Mouse (Mus musculus) midbrain, embryonic 15.5 days (tissue): Measurements from ENCODE around the gene Olfr1448. TPM values are rescaled to one million over a fixed set of nuclear protein-coding genes. Genes with fewer than 3 reads are reported as not detected.
"Not testable (repeated sequence)": the region's sequence is repeated elsewhere in the genome, so short reads cannot be mapped to it uniquely, and the experiment has no call there.

ENCODE experiments used
- ATAC-seq: fragments of 200-750 bp; cut with Nextera tagmentation; replicated peaks from 2 replicates; pipeline ENCODE4 v1.8.0; 2017; ENCODE audit warnings: moderate TSS enrichment
- H3K27ac ChIP-seq: fragments of 300-500 bp; sonication (generic); 2 replicates; pipeline ENCODE4 v1.5.1; 2015; ENCODE audit warnings: mild to moderate bottlenecking, inconsistent platforms
- H3K27me3 ChIP-seq: fragments of 300-500 bp; sonication (generic); replicated peaks from 2 replicates; pipeline ENCODE4 v1.6.1; 2015; ENCODE audit warnings: inconsistent platforms
- H3K36me3 ChIP-seq: fragments of 300-500 bp; sonication (generic); replicated peaks from 2 replicates; pipeline ENCODE4 v1.6.1; 2015; ENCODE audit warnings: inconsistent platforms
- H3K4me1 ChIP-seq: fragments of 300-500 bp; sonication (generic); 2 replicates; pipeline ENCODE4 v1.6.1; 2015; ENCODE audit warnings: inconsistent platforms
- H3K4me2 ChIP-seq: fragments of 300-500 bp; sonication (generic); 2 replicates; pipeline ENCODE4 v1.6.1; 2015; ENCODE audit warnings: inconsistent platforms, mild to moderate bottlenecking, moderate library complexity
- H3K4me3 ChIP-seq: fragments of 300-500 bp; sonication (generic); 2 replicates; pipeline ENCODE4 v1.5.1; 2015; ENCODE audit warnings: mild to moderate bottlenecking, inconsistent platforms
- H3K9ac ChIP-seq: fragments of 300-500 bp; sonication (generic); 2 replicates; pipeline ENCODE4 v1.6.1; 2015; ENCODE audit warnings: mild to moderate bottlenecking, inconsistent platforms
- H3K9me3 ChIP-seq: fragments of 300-500 bp; sonication (generic); 2 replicates; pipeline ENCODE4 v1.6.1; 2016; ENCODE audit warnings: inconsistent platforms
- WGBS: fragments of 180-500 bp; shearing (Covaris S2); methylation state at CpG from one replicate; pipeline ENCODE4 v1.1.7; 2015; ENCODE audit warnings: mixed read lengths; 5-methylcytosine and 5-hydroxymethylcytosine counted together
- polyA plus RNA-seq: library from polyadenylated mRNA; unstranded; fragments of >200 nt; fragmentation: Nextera tagmentation; extraction: Ambion mirVana; gene quantifications from 2 replicates; pipeline ENCODE4 v1.2.1, GENCODE M21; 2015

Gene Olfr1448
- not detected in 2 replicates for polyA plus RNA-seq

DNA sequence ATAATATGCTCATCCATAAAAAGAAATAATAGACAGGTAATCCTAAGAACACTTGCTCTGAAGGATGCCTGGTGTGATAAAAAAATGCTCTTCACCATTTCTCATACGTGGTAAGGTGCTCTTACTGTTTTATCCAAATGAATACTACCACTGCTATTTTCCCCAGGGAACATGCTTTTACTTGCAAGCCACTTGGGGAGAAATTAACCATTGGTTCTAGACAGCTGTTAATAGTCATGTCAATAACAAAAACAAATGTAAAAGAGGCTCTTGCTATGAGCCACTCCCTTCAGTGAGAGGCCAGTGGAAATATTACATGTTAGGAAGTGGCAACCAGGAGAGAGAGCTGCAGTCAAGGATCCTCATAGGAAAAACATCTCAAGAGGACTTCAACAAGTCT is at the start of gene Olfr1448:
Gene Olfr1448, minus strand, starts transcription at position 101 of the 400 bp plus-strand sequence.
- Histone ChIP-seq H3K27ac (no peak within 1 kb of the TSS), H3K27me3 (no peaks in the 10 kb centered on the region), H3K9ac (no peak within 1 kb of the TSS), H3K4me3 (no peak within 1 kb of the TSS), H3K9me3 (no peaks in the 10 kb centered on the region), H3K4me1 (no peaks in the 10 kb centered on the region), H3K36me3 (no peaks in the 10 kb centered on the region), H3K4me2 (no peak within 1 kb of the TSS)
- WGBS, result 69% methylated on average over 1 of the region's 1 CpGs
- no peak for ATAC-seq

DNA sequence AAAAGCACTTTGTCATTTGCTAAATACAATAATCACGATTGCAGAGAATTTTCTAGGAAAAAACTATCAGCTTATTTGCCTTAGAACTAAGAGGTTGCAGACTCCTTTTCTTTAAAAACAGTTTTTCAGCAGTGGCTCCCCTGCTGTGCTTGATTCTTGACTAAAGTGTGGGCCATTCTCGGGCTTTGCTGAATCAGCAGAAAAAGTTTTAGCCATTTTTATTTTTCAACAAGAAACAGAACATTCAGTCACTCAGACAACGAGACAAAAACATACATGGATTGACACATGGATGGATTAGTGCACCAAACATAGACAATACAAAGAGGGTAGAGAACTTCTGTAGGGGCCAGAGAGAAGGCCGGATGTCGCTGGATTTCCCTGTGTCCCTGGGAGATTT is 45.9 kb upstream of the Olfr1448 start:
- 83% methylated on average over 5 of the region's 5 CpGs for WGBS
- H3K27ac ChIP-seq, H3K4me3 ChIP-seq, H3K4me2 ChIP-seq, ATAC-seq, H3K36me3 ChIP-seq, H3K4me1 ChIP-seq, H3K9ac ChIP-seq, H3K9me3 ChIP-seq, H3K27me3 ChIP-seq: not testable (repeated sequence)

DNA sequence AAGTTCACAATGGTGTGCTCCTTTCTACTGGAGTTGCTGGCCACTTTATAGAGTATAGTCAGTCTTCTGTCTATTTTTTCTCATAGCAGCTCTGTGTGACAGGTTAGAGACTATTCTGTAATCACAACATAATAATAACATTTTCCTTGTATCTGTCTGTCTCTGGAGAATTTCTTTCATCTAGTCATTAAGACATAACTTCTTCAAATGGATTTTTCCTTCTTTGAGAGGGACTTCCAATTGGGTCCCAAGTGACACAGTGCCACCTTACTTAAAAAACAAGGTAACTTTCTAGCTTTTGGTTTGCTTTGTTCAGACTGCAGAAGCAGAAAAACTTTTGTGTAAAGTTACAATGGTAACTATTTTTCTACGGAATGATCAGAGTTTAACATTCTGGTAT is 25.7 kb upstream of the Olfr1448 start, which contains the start of gene Olfr1450:
Gene Olfr1450, plus strand, starts transcription at position 301 of the 400 bp plus-strand sequence.
- Histone ChIP-seq H3K27me3 (no peaks in the 10 kb centered on the region), H3K36me3 (no peaks in the 10 kb centered on the region), H3K4me1 (no peaks in the 10 kb centered on the region), H3K9ac (no peak within 1 kb of the TSS), H3K27ac (no peak within 1 kb of the TSS), H3K4me2 (no peak within 1 kb of the TSS), H3K9me3 (peaks cover 8% of the 10 kb centered on the region; the same call in 1 of the 2 replicates), H3K4me3 (no peak within 1 kb of the TSS)
- no peak for ATAC-seq
- WGBS, result 90% methylated on average over 1 of the region's 1 CpGs

DNA sequence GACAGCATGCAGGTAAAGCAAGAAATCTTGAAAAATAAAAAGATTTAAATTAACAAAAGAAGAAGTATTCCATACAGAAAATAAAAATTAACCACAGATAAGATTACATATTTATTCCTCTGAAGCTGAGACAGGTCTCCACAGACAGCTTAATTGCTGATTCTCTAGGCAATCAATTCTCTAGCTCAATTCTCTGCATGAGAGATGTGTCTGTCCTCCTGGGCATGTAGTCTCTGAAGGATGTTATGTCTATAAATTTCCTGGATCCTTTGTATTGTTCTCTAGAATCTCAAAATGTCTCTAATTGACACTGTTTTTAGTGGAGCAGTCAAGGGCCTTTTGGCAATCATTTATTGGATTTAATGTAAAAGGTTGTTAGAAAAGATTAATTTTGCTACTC is 6.3 kb upstream of the Olfr1448 start, which contains the start of gene Olfr1449:
Gene Olfr1449, plus strand, starts transcription at position 301 of the 400 bp plus-strand sequence.
- Histone ChIP-seq H3K4me3 (no peak within 1 kb of the TSS), H3K27me3 (no peaks in the 10 kb centered on the region), H3K4me2 (no peak within 1 kb of the TSS), H3K36me3 (no peaks in the 10 kb centered on the region), H3K9me3 (no peaks in the 10 kb centered on the region), H3K27ac (no peak within 1 kb of the TSS), H3K9ac (no peak within 1 kb of the TSS), H3K4me1 (no peaks in the 10 kb centered on the region)
- no peak for ATAC-seq

DNA sequence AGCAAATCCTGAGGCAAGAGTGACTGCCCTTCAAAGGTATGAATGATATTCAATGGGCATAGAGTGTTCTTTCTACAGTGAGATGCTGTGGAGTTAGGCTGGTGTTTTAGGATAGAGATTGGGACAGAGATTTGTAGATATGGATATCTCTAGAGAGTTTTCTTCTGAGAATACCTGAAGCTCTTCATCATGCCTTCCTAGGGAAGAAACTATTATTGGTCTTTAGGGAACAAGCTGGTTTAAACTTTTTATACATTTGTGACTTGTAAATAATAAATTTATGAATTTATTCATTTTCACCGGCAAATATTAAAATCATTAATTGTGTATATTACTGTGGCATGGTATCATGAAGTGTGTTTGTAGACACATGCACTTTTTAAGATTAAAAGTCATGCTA is 20.6 kb downstream of the Olfr1448 start, which contains the start of gene Olfr1447:
Gene Olfr1447, minus strand, starts transcription at position 101 of the 400 bp plus-strand sequence.
- Histone ChIP-seq H3K9ac (no peak within 1 kb of the TSS), H3K36me3 (no peaks in the 10 kb centered on the region), H3K4me1 (no peaks in the 10 kb centered on the region), H3K9me3 (no peaks in the 10 kb centered on the region), H3K4me3 (no peak within 1 kb of the TSS), H3K27ac (no peak within 1 kb of the TSS), H3K27me3 (no peaks in the 10 kb centered on the region), H3K4me2 (no peak within 1 kb of the TSS)
- 98% methylated on average over 1 of the region's 1 CpGs for WGBS
- ATAC-seq, result no peak

DNA sequence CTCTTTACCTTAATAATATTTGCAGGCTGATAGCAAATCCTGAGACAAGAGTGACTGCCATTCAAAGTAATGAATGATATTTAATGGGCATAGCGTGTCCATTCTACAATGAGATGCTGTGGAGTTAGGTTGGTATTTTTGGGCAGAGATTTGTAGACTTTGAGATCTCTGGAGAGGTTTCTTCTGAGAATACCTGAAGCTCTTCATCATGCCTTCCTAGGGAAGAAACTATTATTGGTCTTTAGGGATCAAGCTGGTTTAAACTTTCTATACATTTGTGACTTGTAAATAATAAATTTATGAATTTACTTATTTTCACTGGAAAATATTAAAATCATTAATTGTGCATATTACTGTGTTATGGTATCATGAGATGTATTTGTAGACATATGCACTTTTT is 30.8 kb downstream of the Olfr1448 start, which contains the start of gene Olfr1446:
Gene Olfr1446, minus strand, starts transcription at position 101 of the 400 bp plus-strand sequence.
- H3K36me3 ChIP-seq, result no peaks in the 10 kb centered on the region
- ATAC-seq, result no peak
- H3K4me2 ChIP-seq, result no peak within 1 kb of the TSS
- H3K27me3 ChIP-seq, result no peaks in the 10 kb centered on the region
- H3K9me3 ChIP-seq, result no peaks in the 10 kb centered on the region
- no peak within 1 kb of the TSS for H3K9ac ChIP-seq
- H3K27ac ChIP-seq, result no peak within 1 kb of the TSS
- WGBS, result 82% methylated on average over 1 of the region's 1 CpGs
- no peak within 1 kb of the TSS for H3K4me3 ChIP-seq
- no peaks in the 10 kb centered on the region for H3K4me1 ChIP-seq

DNA sequence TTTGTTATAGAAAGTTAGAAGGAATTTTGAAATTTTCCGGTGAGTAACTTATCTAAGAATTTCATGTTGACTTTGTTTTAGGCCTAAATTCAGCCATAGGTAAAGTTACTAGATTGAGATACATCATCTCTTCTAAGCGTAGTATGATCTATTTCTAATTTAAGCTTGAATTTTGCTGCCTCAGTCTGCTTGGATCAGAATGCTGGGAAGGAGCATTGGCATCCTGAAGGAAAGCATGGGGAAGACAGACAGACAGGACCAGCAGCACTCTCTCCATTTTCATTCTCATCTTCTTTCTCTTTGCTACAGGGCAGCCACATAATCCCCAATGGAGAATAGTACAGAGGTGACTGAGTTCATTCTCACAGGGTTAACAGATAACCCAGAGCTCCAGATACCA is 40.7 kb downstream of the Olfr1448 start, which contains the start of gene Olfr1445:
Gene Olfr1445, plus strand, starts transcription at position 301 of the 400 bp plus-strand sequence.
- no peak within 1 kb of the TSS for H3K27ac ChIP-seq
- H3K4me2 ChIP-seq, result no peak within 1 kb of the TSS
- no peaks in the 10 kb centered on the region for H3K36me3 ChIP-seq
- 92% methylated on average over 2 of the region's 2 CpGs for WGBS
- no peak within 1 kb of the TSS for H3K4me3 ChIP-seq
- no peaks in the 10 kb centered on the region for H3K4me1 ChIP-seq
- no peak within 1 kb of the TSS for H3K9ac ChIP-seq
- H3K9me3 ChIP-seq, result no peaks in the 10 kb centered on the region
- no peak for ATAC-seq
- H3K27me3 ChIP-seq, result no peaks in the 10 kb centered on the region

Other genes with a start within 250 kb of the Olfr1448 start
- not detected in 2 replicates for gene Olfr1443, start 246.3 kb downstream of the Olfr1448 start, polyA plus RNA-seq
- gene Keg1, start 228.6 kb downstream of the Olfr1448 start, polyA plus RNA-seq, result not detected in 2 replicates
- 1.1 and 1.4 TPM in 2 replicates for gene Cntf, start 158.8 kb downstream of the Olfr1448 start, polyA plus RNA-seq
- gene Zfp91, start 128.3 kb downstream of the Olfr1448 start, polyA plus RNA-seq, result 13.5 and 13.8 TPM in 2 replicates
- gene Lpxn, start 128.2 kb downstream of the Olfr1448 start, polyA plus RNA-seq, result 1.0 TPM in 2 replicates
- not detected in 2 replicates for gene Gm5244, start 77.7 kb downstream of the Olfr1448 start, polyA plus RNA-seq
- not detected in 2 replicates for gene Olfr1444, start 67.1 kb downstream of the Olfr1448 start, polyA plus RNA-seq
- not detected in 2 replicates for gene Olfr1445, start 40.6 kb downstream of the Olfr1448 start, polyA plus RNA-seq
- gene Olfr1446, start 30.9 kb downstream of the Olfr1448 start, polyA plus RNA-seq, result not detected in 2 replicates
- gene Olfr1447, start 20.7 kb downstream of the Olfr1448 start, polyA plus RNA-seq, result not detected in 2 replicates
- gene Olfr1449, start 6.4 kb upstream of the Olfr1448 start, polyA plus RNA-seq, result not detected in 2 replicates
- not detected in 2 replicates for gene Olfr1450, start 25.8 kb upstream of the Olfr1448 start, polyA plus RNA-seq
- not detected in 2 replicates for gene Olfr1451, start 70.6 kb upstream of the Olfr1448 start, polyA plus RNA-seq
- gene Olfr1453, start 103.9 kb upstream of the Olfr1448 start, polyA plus RNA-seq, result not detected in 2 replicates
- gene Olfr1454, start 136.2 kb upstream of the Olfr1448 start, polyA plus RNA-seq, result not detected in 2 replicates
- gene Olfr1457, start 173.5 kb upstream of the Olfr1448 start, polyA plus RNA-seq, result not detected in 2 replicates
- not detected in 2 replicates for gene Olfr1458, start 182.4 kb upstream of the Olfr1448 start, polyA plus RNA-seq
- 0.03 TPM in 2 replicates for gene Olfr1459, start 225.1 kb upstream of the Olfr1448 start, polyA plus RNA-seq
- not detected in 2 replicates for gene Olfr1461, start 238.6 kb upstream of the Olfr1448 start, polyA plus RNA-seq